Mouse (Mus musculus): ENCODE measurements around the gene Ttyh3.

DNA sequence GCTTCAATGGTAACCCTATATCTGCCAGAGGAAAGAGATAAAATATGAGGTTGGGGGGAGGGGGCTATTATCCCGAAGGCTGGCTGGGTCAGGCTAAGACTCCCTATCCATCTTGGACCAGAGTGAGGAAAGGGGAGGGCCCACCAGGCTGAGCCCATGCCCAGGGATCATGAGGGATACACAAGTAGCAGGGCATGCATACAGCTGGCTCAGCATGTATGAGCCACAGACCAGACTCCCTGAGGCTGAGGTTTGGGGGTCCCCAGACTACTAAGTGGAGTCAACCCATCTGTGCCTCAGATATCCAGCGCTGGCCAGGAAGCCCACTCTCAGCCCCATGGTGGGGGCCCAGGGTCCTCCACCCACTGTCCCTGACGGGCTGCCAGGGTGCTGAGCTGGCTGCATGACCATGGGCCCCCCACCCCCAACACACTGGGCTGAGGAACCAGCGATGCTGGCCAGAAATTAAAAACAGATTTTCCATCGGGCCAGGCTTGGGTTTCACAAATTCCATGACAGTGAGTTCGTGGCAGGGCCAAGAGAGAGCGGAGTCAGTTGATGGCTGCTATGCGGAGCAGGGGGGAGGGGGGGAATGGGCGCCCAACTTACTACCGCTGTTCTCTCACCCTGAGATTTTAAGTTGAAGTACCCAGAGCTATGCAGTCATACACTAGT lies 7.4 kb downstream of the Ttyh3 start:
- TF ChIP-seq CTCF (IDR thresholded peaks at IDR 0.05; ENCODE audit: low read depth, low read length) (no peak), TAL1 (conservative IDR thresholded peaks at IDR 0.05; ENCODE audit: low read depth, low read length) (no peak), GATA1 (IDR thresholded peaks at IDR 0.05; ENCODE audit: borderline replicate concordance, low read length) (no peak)
